Mouse (Mus musculus) heart, embryonic 12.5 days (tissue): ENCODE data around the gene Gpr45. TPM values are rescaled to one million over a fixed set of nuclear protein-coding genes. Genes with fewer than 3 reads are reported as not detected.

Experiments
- ATAC-seq: fragments of 200-750 bp; cut with Nextera tagmentation; 2 replicates; pipeline ENCODE4 v1.8.0; 2017; ENCODE audit warnings: moderate TSS enrichment, moderate library complexity; ENCODE audit not compliant: insufficient number of reproducible peaks, low FRiP score
- H3K27ac ChIP-seq: fragments of 300-500 bp; sonication (generic); 2 replicates; pipeline ENCODE4 v1.5.1; 2016; ENCODE audit warnings: mild to moderate bottlenecking, moderate library complexity; ENCODE audit not compliant: poor library complexity, severe bottlenecking
- H3K27me3 ChIP-seq: fragments of 300-500 bp; sonication (generic); replicated peaks from 2 replicates; pipeline ENCODE4 v1.6.1; 2016; ENCODE audit warnings: mild to moderate bottlenecking, moderate library complexity
- H3K36me3 ChIP-seq: fragments of 300-500 bp; sonication (generic); 2 replicates; pipeline ENCODE4 v1.6.1; 2016; ENCODE audit warnings: mild to moderate bottlenecking, moderate library complexity
- H3K4me1 ChIP-seq: fragments of 300-500 bp; sonication (generic); replicated peaks from 2 replicates; pipeline ENCODE4 v1.6.1; 2016; ENCODE audit warnings: mild to moderate bottlenecking
- H3K4me2 ChIP-seq: fragments of 300-500 bp; sonication (generic); 2 replicates; pipeline ENCODE4 v1.6.1; 2016; ENCODE audit warnings: mild to moderate bottlenecking, moderate library complexity
- H3K4me3 ChIP-seq: fragments of 300-500 bp; sonication (generic); 2 replicates; pipeline ENCODE4 v1.5.1; 2016; ENCODE audit warnings: mild to moderate bottlenecking
- H3K9ac ChIP-seq: fragments of 300-500 bp; sonication (generic); 2 replicates; pipeline ENCODE4 v1.6.1; 2016; ENCODE audit warnings: mild to moderate bottlenecking, moderate library complexity
- H3K9me3 ChIP-seq: fragments of 300-500 bp; sonication (generic); replicated peaks from 2 replicates; pipeline ENCODE4 v1.6.1; 2016; ENCODE audit warnings: mild to moderate bottlenecking, moderate library complexity
- WGBS: fragments of 180-500 bp; shearing (Covaris S2); methylation state at CpG from one replicate; pipeline ENCODE4 v1.1.7; 2016; 5-methylcytosine and 5-hydroxymethylcytosine counted together
- polyA plus RNA-seq: library from polyadenylated mRNA; unstranded; fragments of >200 nt; fragmentation: Nextera tagmentation; extraction: Ambion mirVana; gene quantifications from 2 replicates; pipeline ENCODE4 v1.2.1, GENCODE M21; 2016

Gene Gpr45
- polyA plus RNA-seq, 1 experiment from 2014 or later, result 3.0 TPM

- no peak overlapping the region for H3K4me2 ChIP-seq
- H3K4me3 ChIP-seq, result no peak overlapping the region
- no peak for ATAC-seq
- no peak overlapping the region for H3K27ac ChIP-seq
- no peaks in the 10 kb centered on the region for H3K27me3 ChIP-seq
- peaks cover 8% of the 10 kb centered on the region for H3K4me1 ChIP-seq
- no peaks in the 10 kb centered on the region for H3K9me3 ChIP-seq
- peaks cover 32% of the 10 kb centered on the region for H3K36me3 ChIP-seq
- 71% methylated on average over 2 of the region's 2 CpGs for WGBS
- H3K9ac ChIP-seq, result no peak overlapping the region
Measured at GRCm38 (mm10) chr1:43046990-43047389, 94.3 kb downstream of the Gpr45 start.

- WGBS, result 84% methylated on average over 10 of the region's 10 CpGs
- H3K4me2 ChIP-seq, result no peak overlapping the region
Measured at GRCm38 (mm10) chr1:43047811-43048210, 95.1 kb downstream of the Gpr45 start.

DNA sequence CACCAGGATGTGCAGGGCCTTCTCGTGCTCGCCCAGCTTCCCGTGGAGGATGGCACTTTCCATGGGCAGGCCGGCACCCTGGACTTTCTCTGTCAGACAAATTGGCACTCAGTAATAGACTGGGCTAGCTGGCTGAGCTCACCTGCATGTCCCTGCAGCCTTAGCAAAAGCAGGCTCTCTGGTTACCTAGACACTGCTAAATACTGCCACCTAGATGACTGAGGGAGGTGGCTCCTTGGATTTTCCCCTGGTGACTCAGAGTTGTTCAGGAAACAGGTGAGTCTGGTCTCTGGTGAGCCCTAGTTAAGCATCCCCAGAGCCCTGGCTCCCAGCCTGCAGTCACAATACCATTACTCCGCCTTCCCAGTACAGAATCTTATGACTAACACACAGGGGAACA lies 99.2 kb downstream of the Gpr45 start:
- H3K9me3 ChIP-seq, result no peaks in the 10 kb centered on the region
- no peak overlapping the region for H3K4me3 ChIP-seq
- no peak overlapping the region for H3K27ac ChIP-seq
- 89% methylated on average over 5 of the region's 5 CpGs for WGBS
- H3K4me2 ChIP-seq, result no peak overlapping the region
- no peak overlapping the region for H3K9ac ChIP-seq
- H3K4me1 ChIP-seq, result peaks cover 9% of the 10 kb centered on the region
- ATAC-seq, result no peak
- peaks cover 66% of the 10 kb centered on the region for H3K36me3 ChIP-seq
- H3K27me3 ChIP-seq, result no peaks in the 10 kb centered on the region

More at GRCm38 (mm10) chr1:43047811-43048210, 95.1 kb downstream of the Gpr45 start:
- no peak for ATAC-seq
- H3K27me3 ChIP-seq, result no peaks in the 10 kb centered on the region
- no peak overlapping the region for H3K9ac ChIP-seq
- H3K4me3 ChIP-seq, result no peak overlapping the region
- no peaks in the 10 kb centered on the region for H3K9me3 ChIP-seq
- peaks cover 1% of the 10 kb centered on the region; the same call in 1 of the 2 replicates for H3K4me1 ChIP-seq
- peaks cover 36% of the 10 kb centered on the region for H3K36me3 ChIP-seq
- no peak overlapping the region for H3K27ac ChIP-seq

GRCm38 (mm10) chr1:43065615-43066310 lies 113.1 kb downstream of the Gpr45 start:
- no peaks in the 10 kb centered on the region for H3K27me3 ChIP-seq
- H3K27ac ChIP-seq, result no peak overlapping the region
- H3K4me2 ChIP-seq, result no peak overlapping the region
- WGBS, result 53% methylated on average over 9 of the region's 9 CpGs
- H3K36me3 ChIP-seq, result peaks cover 63% of the 10 kb centered on the region
- H3K4me3 ChIP-seq, result no peak overlapping the region
- H3K9me3 ChIP-seq, result no peaks in the 10 kb centered on the region
- no peaks in the 10 kb centered on the region for H3K4me1 ChIP-seq
- no peak overlapping the region for H3K9ac ChIP-seq
- ATAC-seq, result peak; percentile 36; the same call in 1 of the 2 replicates

- Histone ChIP-seq H3K9ac (no peak overlapping the region), H3K27me3 (no peaks in the 10 kb centered on the region), H3K4me1 (no peaks in the 10 kb centered on the region), H3K27ac (no peak overlapping the region), H3K4me3 (no peak overlapping the region), H3K36me3 (peaks cover 59% of the 10 kb centered on the region), H3K4me2 (no peak overlapping the region), H3K9me3 (no peaks in the 10 kb centered on the region)
- ATAC-seq, result no peak
- 84% methylated on average over 8 of the region's 8 CpGs for WGBS
Measured at GRCm38 (mm10) chr1:43066573-43066972, 113.9 kb downstream of the Gpr45 start.

- no peaks in the 10 kb centered on the region for H3K4me1 ChIP-seq
- H3K27me3 ChIP-seq, result no peaks in the 10 kb centered on the region
- H3K36me3 ChIP-seq, result peaks cover 54% of the 10 kb centered on the region
- no peaks in the 10 kb centered on the region for H3K9me3 ChIP-seq
- no peak overlapping the region for H3K4me3 ChIP-seq
- H3K9ac ChIP-seq, result no peak overlapping the region
- no peak overlapping the region for H3K27ac ChIP-seq
- H3K4me2 ChIP-seq, result no peak overlapping the region
- 63% methylated on average over 7 of the region's 7 CpGs for WGBS
- ATAC-seq, result no peak
Measured at GRCm38 (mm10) chr1:43067551-43067950, 114.9 kb downstream of the Gpr45 start.

DNA sequence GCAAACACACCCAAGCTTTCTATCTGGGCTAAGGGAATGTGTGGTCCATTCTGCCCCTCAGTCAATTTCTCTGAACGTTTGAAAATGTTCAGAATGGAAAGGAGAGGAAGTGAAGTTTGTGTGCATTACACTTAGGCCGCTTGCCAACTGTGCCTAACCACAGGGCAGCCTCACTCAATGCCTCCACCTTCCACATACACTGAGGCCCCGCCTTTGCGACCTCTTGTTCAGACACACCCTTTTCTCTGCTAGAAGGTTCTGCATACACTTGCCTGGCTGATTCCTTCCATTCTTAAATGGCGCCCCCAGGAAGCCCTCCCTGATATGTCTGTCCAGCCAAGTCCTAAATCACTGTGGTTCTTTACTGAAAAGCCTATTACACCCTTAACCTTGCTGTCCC lies 118.1 kb downstream of the Gpr45 start:
- Histone ChIP-seq H3K36me3 (peaks cover 51% of the 10 kb centered on the region), H3K4me2 (no peak overlapping the region), H3K4me1 (no peaks in the 10 kb centered on the region), H3K9ac (no peak overlapping the region), H3K27ac (no peak overlapping the region), H3K4me3 (no peak overlapping the region), H3K27me3 (no peaks in the 10 kb centered on the region), H3K9me3 (no peaks in the 10 kb centered on the region)
- no peak for ATAC-seq
- WGBS, result 82% methylated on average over 5 of the region's 5 CpGs

DNA sequence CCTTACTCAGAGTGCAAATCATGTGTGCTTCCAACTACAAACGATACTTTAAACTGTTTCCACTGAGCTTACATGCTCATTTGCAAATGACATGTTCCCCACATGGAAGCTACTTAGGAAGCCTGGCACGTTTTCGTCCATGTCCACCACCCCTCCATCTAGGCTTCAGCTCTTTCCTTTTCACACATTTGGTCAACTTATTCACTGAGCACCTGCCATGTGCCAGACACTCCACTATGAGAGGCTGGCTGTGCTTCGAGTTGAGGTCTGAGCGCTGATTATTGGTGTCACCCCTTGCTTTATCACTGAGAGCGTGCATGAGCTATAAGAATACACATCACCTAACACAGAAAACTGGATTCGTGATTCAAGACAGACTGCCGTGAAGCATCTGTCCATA lies 119.4 kb downstream of the Gpr45 start:
- Histone ChIP-seq H3K9ac (no peak overlapping the region), H3K27ac (no peak overlapping the region), H3K4me2 (no peak overlapping the region), H3K9me3 (no peaks in the 10 kb centered on the region), H3K36me3 (peaks cover 48% of the 10 kb centered on the region), H3K4me3 (no peak overlapping the region), H3K4me1 (no peaks in the 10 kb centered on the region), H3K27me3 (no peaks in the 10 kb centered on the region)
- WGBS, result 91% methylated on average over 8 of the region's 8 CpGs
- no peak for ATAC-seq

DNA sequence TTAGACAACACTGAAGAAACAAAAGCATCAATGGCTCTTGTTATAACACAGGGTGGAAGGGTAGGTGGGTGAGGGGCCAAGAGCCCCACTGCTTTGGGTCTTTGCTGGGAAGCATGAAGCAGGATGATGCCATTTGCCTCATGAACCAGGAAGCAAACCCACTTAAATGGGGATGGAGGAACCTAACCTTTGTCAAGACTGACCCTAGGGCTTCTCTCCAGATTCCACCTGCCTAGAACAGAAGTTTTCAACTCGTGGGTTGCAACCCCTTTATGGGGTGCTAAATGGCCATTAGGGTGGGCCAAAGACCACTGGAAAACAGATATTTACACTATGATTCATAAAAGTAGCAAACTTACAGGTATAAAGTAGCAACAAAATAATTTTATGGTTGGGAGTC lies 119.9 kb downstream of the Gpr45 start:
- no peaks in the 10 kb centered on the region for H3K27me3 ChIP-seq
- H3K36me3 ChIP-seq, result peaks cover 43% of the 10 kb centered on the region
- no peak for ATAC-seq
- H3K4me1 ChIP-seq, result no peaks in the 10 kb centered on the region
- H3K27ac ChIP-seq, result no peak overlapping the region
- H3K4me3 ChIP-seq, result no peak overlapping the region
- no peaks in the 10 kb centered on the region for H3K9me3 ChIP-seq
- 54% methylated on average over 1 of the region's 1 CpGs for WGBS
- H3K4me2 ChIP-seq, result no peak overlapping the region
- H3K9ac ChIP-seq, result no peak overlapping the region

DNA sequence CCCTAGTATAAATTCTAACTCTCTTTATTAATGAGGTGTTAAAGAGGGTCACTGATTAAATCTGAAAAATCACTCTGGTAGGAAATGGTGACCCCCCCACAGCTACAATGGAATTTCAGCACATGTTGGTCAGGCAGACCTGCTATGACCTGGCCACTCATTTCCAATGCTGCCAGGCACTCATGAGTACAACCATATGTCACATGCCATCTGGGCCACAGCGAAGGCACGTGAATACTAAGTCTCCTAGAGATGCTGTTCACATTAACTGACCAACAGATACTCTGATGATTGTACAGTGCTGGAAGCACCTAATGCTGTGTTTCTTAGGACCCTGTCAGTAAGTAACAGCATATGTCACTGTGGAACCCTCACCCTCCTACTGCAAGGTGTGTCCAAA lies 122.1 kb downstream of the Gpr45 start:
- Histone ChIP-seq H3K4me3 (no peak overlapping the region), H3K36me3 (peaks cover 34% of the 10 kb centered on the region), H3K27me3 (no peaks in the 10 kb centered on the region), H3K4me1 (no peaks in the 10 kb centered on the region), H3K27ac (no peak overlapping the region), H3K4me2 (no peak overlapping the region), H3K9ac (no peak overlapping the region), H3K9me3 (no peaks in the 10 kb centered on the region)
- no peak for ATAC-seq
- 89% methylated on average over 2 of the region's 2 CpGs for WGBS

DNA sequence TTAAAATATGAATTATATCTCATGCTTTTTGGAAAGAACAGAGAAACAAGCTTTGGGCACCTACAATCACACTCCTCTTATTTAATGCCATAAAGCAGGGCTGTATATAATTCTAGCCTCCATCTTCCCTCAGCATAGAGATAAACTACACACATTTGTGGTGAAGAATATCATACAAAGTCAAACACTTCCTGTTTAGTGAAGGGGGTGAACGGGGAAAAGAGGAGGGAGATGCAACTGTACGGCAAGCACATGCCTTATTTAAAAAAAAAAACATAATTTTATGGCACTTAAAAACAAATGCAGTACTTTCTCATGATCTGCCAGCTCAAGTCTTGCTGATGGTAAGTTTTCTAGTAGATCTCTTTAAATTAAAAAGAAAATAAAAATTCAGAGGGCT lies 125.5 kb downstream of the Gpr45 start:
- ATAC-seq, result no peak
- H3K9me3 ChIP-seq, result no peaks in the 10 kb centered on the region
- H3K27me3 ChIP-seq, result no peaks in the 10 kb centered on the region
- H3K27ac ChIP-seq, result no peak overlapping the region
- 75% methylated on average over 2 of the region's 2 CpGs for WGBS
- H3K36me3 ChIP-seq, result peaks cover 21% of the 10 kb centered on the region
- H3K4me3 ChIP-seq, result no peak overlapping the region
- H3K9ac ChIP-seq, result no peak overlapping the region
- H3K4me1 ChIP-seq, result no peaks in the 10 kb centered on the region
- H3K4me2 ChIP-seq, result no peak overlapping the region

DNA sequence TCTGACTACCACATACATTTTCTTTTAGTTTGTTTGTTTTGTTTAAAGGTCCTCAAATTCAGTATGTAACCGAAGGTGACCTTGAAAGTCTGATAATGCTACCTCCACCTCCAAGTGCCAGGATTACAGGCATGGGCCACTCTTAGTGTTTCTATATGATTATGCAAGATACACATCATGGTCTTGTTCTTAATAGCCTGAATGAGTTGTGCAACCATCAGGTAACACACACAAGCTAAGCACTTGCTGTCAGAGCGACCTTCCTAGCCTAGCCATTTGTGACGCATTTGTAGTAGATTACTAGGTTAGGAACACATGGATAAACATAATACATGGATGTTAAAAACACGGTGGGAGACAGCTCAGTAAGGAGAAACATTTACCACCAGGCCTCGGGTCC lies 130.3 kb downstream of the Gpr45 start:
- H3K9ac ChIP-seq, result no peak overlapping the region
- no peak overlapping the region for H3K27ac ChIP-seq
- no peaks in the 10 kb centered on the region for H3K27me3 ChIP-seq
- H3K4me2 ChIP-seq, result no peak overlapping the region
- no peaks in the 10 kb centered on the region for H3K4me1 ChIP-seq
- no peak for ATAC-seq
- peaks cover 5% of the 10 kb centered on the region; the same call in 1 of the 2 replicates for H3K36me3 ChIP-seq
- H3K9me3 ChIP-seq, result no peaks in the 10 kb centered on the region
- H3K4me3 ChIP-seq, result no peak overlapping the region
- 81% methylated on average over 5 of the region's 5 CpGs for WGBS
